Mouse (Mus musculus): Measurements from ENCODE around the gene 1110032A03Rik. TPM values are rescaled to one million over a fixed set of nuclear protein-coding genes. Genes with fewer than 3 reads are reported as not detected.

Gene 1110032A03Rik
- total RNA-seq, 1 experiment from 2014 or later = 37.2 TPM

DNA sequence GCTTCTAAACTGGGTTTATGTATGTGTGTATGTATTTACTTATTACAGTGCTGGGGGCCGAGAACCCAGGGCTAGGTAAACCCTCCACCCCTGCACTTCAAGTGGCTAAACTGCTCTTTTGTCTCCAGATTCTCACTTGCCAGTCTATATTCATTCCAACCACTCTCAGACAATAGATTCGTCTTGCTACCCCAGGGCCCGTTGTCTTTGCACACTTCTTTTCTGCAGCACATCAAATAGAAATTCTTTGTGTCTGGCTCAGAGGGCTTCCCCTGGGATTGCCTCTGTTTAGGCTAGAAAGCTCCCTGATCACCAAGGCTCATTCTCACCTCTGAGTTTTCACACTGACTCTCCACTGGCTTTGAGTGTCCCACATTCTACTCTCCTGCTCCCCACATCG lies 42.8 kb downstream of the 1110032A03Rik start:
- DNase-seq = no peak

GRCm38 (mm10) chr9:50729600-50729999 lies 45.7 kb downstream of the 1110032A03Rik start:
- DNase-seq = no peak

DNA sequence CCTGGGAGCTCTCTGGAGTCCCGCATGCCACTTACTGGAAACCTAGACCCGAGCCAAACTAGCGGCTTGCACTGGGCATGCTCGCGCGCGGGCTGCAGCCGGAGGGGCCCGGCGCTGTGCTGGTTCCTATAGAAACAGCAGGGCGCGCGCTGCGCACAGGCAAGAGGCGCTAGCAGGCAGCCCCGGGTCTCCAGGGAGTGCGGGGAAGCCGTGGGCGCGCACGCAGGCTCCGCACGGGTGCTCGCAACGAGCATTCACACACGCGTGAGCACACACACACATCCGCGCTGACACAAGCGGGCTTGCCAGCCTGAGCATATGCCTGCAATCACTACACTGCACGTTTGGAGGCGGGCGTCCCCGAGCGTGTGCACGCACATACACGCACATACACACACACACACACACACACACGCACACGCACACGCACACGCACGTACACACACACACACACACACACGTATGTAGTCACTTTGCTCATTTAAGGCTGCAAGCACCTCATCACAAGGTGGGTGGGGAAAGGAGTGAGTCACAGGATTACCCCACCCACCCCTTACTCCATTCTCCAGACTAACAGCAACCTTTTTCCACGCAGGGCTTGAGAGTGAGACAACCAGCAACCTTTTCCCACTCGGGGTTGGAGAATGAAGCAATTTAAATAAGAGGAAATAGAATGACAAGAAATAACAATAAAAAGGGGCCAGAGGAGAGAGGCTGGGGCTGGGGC lies 47.2 kb downstream of the 1110032A03Rik start:
- DNase-seq = peak; percentile 85

DNA sequence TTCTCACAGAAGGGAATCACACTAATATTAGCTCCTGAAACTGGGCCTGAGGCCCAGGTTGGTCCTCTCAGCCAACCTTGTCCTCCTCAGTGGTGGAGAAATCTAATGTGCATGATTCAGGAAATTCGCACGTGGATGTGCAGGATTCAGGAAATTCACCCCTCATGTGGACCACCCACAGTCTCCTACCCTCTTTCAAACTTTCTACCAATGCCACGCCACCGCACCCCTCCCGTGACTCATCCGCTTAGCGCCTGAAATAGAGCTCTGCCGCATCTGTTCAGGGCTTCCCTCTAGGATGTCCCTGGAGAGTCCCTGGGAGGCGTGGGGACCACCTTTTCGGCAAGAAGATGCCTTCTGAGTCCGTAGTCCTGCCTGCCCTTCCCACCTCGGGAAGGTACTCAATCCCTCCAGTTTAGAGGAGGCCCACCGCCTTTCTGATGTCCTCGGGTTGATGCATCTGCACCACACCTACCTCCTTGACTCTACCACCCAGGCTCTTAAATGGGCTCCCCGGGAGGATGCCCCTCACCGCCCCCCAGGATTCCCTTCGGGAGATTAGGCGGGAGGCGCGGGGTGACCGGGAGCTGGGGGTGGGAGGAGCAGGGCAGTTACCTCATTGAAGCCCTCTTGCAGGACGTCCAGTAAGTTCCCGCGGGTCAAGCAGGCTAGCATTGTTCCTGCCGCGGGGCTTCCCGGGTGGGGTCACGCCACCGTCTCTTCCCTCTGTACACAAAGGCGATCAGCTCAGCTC lies 48.0 kb downstream of the 1110032A03Rik start:
- peak; percentile 31 for DNase-seq

DNA sequence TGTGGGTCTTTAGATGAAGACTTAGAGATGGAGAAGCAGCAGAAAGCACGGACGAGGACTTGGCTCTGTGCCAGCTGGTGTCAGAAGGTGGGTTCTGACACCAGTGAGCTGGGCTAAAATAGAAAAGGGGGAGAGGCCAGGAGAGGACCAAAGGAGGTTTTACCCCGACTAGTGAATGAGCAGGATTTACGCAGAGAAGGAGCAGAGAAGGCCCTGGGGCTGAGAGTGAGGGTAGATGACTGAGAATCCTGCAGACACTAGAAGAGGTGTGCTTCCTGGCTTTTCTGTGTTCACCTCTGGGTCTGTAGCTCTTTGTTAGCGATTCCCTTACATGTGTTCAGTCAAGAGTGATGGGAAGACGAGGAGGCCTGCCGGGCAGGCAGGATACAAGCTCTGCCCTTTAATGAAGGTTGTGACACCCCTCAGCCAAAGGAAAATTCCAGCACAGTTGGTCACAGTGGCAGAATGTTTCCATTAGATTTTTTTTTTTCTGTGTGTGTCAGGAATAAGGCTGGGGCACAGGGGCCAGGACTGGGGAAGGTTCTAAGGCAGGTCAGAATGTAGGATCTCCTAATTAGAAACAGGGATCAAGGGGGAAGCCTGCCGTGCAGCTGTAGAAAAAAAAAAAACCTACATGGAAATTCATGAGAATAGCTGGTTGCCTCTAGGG lies 49.3 kb downstream of the 1110032A03Rik start:
- DNase-seq = no peak

DNA sequence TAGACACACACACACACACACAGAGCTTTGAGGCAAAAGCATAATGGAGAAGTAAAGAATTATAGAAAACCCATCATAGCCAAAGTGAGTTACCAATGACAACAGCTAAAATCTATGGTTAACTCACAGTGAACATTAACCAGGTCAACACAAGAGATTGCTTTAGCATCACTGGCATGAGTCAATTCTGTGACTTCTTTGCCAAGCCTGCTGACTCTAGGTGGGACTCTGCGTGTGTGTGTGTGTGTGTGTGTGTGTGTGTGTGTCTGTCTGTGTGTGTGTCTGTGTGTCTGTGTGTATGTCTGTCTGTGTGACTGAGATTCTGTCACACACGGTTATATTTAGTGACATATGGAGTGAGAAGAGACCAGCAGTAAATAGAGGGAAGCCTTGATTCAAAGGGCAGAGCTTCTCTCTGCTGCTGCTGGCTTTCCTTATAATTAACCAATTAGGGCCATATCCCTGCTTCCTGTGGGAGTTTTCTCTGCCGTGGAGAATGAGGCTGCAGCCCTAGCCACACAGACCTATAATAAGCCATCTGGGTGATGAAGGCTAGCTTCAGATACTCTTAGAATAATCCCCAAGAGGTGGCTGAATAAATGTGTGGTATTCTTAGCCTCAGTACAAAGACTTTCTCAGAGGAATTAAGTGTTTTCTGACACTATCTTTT lies 50.5 kb downstream of the 1110032A03Rik start:
- no peak for DNase-seq

DNA sequence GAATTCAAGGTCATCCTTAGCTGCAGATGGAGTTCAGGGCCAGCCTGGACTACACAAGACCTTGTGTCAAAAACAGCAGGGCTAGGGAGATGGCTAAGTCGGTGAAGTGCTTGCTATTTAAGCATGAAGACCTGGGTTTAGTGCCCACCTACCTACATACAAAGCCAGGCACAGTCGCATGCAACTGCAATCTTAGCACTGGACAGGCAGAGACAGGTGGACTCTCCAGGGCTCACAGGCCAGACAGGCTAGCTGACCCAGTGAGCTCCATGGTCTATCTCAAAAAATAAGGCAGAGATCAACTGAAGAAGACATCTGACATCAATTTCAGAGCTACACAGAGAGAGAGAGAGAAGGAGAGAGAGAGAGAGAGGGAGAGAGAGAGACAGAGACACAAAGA lies 51.2 kb downstream of the 1110032A03Rik start:
- no peak for DNase-seq

GRCm38 (mm10) chr9:50723406-50723805 lies 51.9 kb downstream of the 1110032A03Rik start:
- DNase-seq = peak; percentile 87

- DNase-seq = no peak
These were observed 52.8 kb downstream of the 1110032A03Rik start for GRCm38 (mm10) chr9:50722451-50722911.

GRCm38 (mm10) chr9:50721061-50721460 lies 54.3 kb downstream of the 1110032A03Rik start:
- DNase-seq = peak; percentile 43

DNA sequence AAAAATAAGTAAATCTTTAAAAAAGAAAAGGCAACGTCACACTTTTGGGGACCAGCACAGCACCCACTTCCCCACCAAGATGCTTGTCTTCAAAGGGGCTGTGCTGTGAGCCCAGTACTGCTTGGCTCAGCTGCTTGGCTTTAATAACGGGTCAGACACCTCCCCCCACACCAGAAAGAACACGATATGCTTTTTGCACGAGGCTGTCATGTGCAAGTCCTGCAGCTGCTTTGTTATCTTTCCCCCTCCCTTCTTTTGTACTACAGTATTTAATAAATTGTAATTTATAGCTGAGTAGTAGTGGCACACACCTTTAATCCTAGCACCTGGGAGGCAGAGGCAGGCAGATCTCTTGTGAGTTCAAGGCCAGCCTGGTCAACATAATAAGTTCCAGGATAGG lies 56.4 kb downstream of the 1110032A03Rik start:
- no peak for DNase-seq

DNA sequence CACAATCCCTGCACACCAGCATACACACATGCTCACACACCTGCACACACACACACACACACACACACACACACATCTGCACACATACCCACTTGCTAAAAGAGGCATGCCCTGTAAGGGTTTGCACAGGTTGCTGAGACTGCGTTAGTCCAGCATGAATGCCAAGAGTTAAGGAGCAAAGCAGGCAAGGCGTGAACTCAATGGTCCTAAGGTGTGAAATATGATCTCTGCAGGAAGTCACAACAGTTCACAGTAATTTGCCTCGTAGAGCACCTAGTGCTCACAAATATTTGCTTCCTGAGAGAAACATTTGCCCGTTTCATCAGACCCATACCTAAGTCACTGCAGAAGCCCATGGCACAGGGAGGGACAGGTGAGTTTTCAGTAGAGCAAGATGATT lies 61.1 kb downstream of the 1110032A03Rik start:
- no peak for DNase-seq

Other genes with a start within 250 kb of the 1110032A03Rik start
- gene Pts, start 246.8 kb downstream of the 1110032A03Rik start, total RNA-seq (2021) = 68.9 and 73.9 TPM in 2 replicates
- 5.7 and 8.4 TPM in 2 replicates for gene Il18, start 220.7 kb downstream of the 1110032A03Rik start, total RNA-seq (2021)
- gene Bco2, start 220.3 kb downstream of the 1110032A03Rik start, total RNA-seq (2021) = 2.1 and 3.7 TPM in 2 replicates
- not detected in 2 replicates for gene Tex12, start 214.2 kb downstream of the 1110032A03Rik start, total RNA-seq (2021)
- gene Sdhd, start 171.7 kb downstream of the 1110032A03Rik start, total RNA-seq (2021) = 554 and 565 TPM in 2 replicates
- 171 and 184 TPM in 2 replicates for gene Timm8b, start 171.6 kb downstream of the 1110032A03Rik start, total RNA-seq (2021)
- 1.6 and 1.9 TPM in 2 replicates for gene Pih1d2, start 158.2 kb downstream of the 1110032A03Rik start, total RNA-seq (2021)
- gene Nkapd1, start 158.1 kb downstream of the 1110032A03Rik start, total RNA-seq (2021) = 24.3 and 25.3 TPM in 2 replicates
- gene Dlat, start 115.7 kb downstream of the 1110032A03Rik start, total RNA-seq (2021) = 252 and 279 TPM in 2 replicates
- gene Dixdc1, start 36.0 kb downstream of the 1110032A03Rik start, total RNA-seq (2021) = 8.4 and 9.5 TPM in 2 replicates
- gene 2310030G06Rik, start 29.0 kb downstream of the 1110032A03Rik start, total RNA-seq (2021) = 6.6 and 6.9 TPM in 2 replicates
- 21.4 and 29.2 TPM in 2 replicates for gene Cryab, start 24.2 kb downstream of the 1110032A03Rik start, total RNA-seq (2021)
- 1.5 and 1.9 TPM in 2 replicates for gene Hspb2, start 23.2 kb downstream of the 1110032A03Rik start, total RNA-seq (2021)
- 5.7 and 6.4 TPM in 2 replicates for gene Fdxacb1, start 7.3 kb downstream of the 1110032A03Rik start, total RNA-seq (2021)
- 26.0 and 28.4 TPM in 2 replicates for gene Alg9, start 501 bp downstream of the 1110032A03Rik start, total RNA-seq (2021)
- gene Ppp2r1b, start 69.8 kb upstream of the 1110032A03Rik start, total RNA-seq (2021) = 32.3 and 34.4 TPM in 2 replicates
- gene Sik2, start 233.6 kb upstream of the 1110032A03Rik start, total RNA-seq (2021) = 137 and 141 TPM in 2 replicates